Mouse (Mus musculus) megakaryocyte, embryonic 14.5 days (primary cell): ENCODE measurements around the gene Naaladl1. TPM values are rescaled to one million over a fixed set of nuclear protein-coding genes. Genes with fewer than 3 reads are reported as not detected.

ENCODE experiments used
- H3K27me3 ChIP-seq: replicated peaks from 2 replicates; pipeline ENCODE3; 2012; ENCODE audit warnings: inconsistent platforms
- H3K36me3 ChIP-seq: replicated peaks from 2 replicates; pipeline ENCODE3; 2012; ENCODE audit warnings: low read length, inconsistent platforms, mixed read lengths
- H3K4me1 ChIP-seq: 2 replicates; pipeline ENCODE4 v1.6.1; 2012; ENCODE audit warnings: inconsistent platforms
- H3K4me3 ChIP-seq: replicated peaks from 2 replicates; pipeline ENCODE3; 2012; ENCODE audit warnings: moderate library complexity, mild to moderate bottlenecking, inconsistent platforms
- H3K9me3 ChIP-seq: 2 replicates; pipeline ENCODE4 v1.6.1; 2012; ENCODE audit warnings: inconsistent platforms
- FLI1 ChIP-seq: IDR thresholded peaks from 2 replicates; pipeline ENCODE4 v1.6.1; 2012; ENCODE audit warnings: low read length, inconsistent platforms, mixed read lengths
- GATA1 ChIP-seq: IDR thresholded peaks from 3 replicates; pipeline ENCODE4 v1.6.1; 2012; ENCODE audit warnings: mixed read lengths, low read length, inconsistent platforms, borderline replicate concordance
- polyA plus RNA-seq: library from polyadenylated mRNA; stranded (reverse); fragments of >175 nt; gene quantifications from 2 replicates; pipeline ENCODE4 v1.2.3, GENCODE M21; 2012; ENCODE audit warnings: low replicate concordance; ENCODE audit not compliant: insufficient read depth

Gene Naaladl1
- polyA plus RNA-seq, 1 experiment: 0.30 TPM

- no peaks in the 10 kb centered on the region for H3K9me3 ChIP-seq
- TF ChIP-seq FLI1 (no peak), GATA1 (no peak)
- peaks cover 27% of the 10 kb centered on the region for H3K36me3 ChIP-seq
- H3K27me3 ChIP-seq: peaks cover 14% of the 10 kb centered on the region
- peak within 1 kb of the TSS; percentile 100 for H3K4me3 ChIP-seq
- peaks cover 32% of the 10 kb centered on the region for H3K4me1 ChIP-seq
Measured at GRCm38 (mm10) chr19:6140678-6141393, 35.3 kb downstream of the Naaladl1 start, which contains the start of gene Batf2. TSS of gene Batf2 (plus strand) at chr19:6140983.

- TF ChIP-seq GATA1: no peak
- TF ChIP-seq FLI1: no peak
- Histone ChIP-seq H3K9me3 (no peaks in the 10 kb centered on the region), H3K27me3 (peaks cover 18% of the 10 kb centered on the region), H3K4me3 (peak within 1 kb of the TSS; percentile 100), H3K36me3 (peaks cover 22% of the 10 kb centered on the region), H3K4me1 (peaks cover 32% of the 10 kb centered on the region)
Measured at GRCm38 (mm10) chr19:6141394-6141749, 35.8 kb downstream of the Naaladl1 start, which contains the start of gene Arl2. TSS of gene Arl2 (minus strand) at chr19:6141548.

- TF ChIP-seq FLI1: no peak
- TF ChIP-seq GATA1: no peak
- H3K27me3 ChIP-seq: peaks cover 37% of the 10 kb centered on the region
- no peaks in the 10 kb centered on the region for H3K9me3 ChIP-seq
- H3K4me1 ChIP-seq: peaks cover 15% of the 10 kb centered on the region
- H3K36me3 ChIP-seq: no peaks in the 10 kb centered on the region
- no peak overlapping the region for H3K4me3 ChIP-seq
Measured at GRCm38 (mm10) chr19:6144842-6145241, 39.3 kb downstream of the Naaladl1 start.

GRCm38 (mm10) chr19:6155174-6155573 lies 49.6 kb downstream of the Naaladl1 start:
- TF ChIP-seq GATA1 (no peak), FLI1 (no peak)
- H3K9me3 ChIP-seq: peaks cover 20% of the 10 kb centered on the region
- peaks cover 54% of the 10 kb centered on the region for H3K27me3 ChIP-seq
- peaks cover 15% of the 10 kb centered on the region for H3K4me1 ChIP-seq
- no peak overlapping the region for H3K4me3 ChIP-seq
- H3K36me3 ChIP-seq: no peaks in the 10 kb centered on the region

- Histone ChIP-seq H3K4me3 (no peak overlapping the region), H3K27me3 (peaks cover 49% of the 10 kb centered on the region), H3K9me3 (peaks cover 12% of the 10 kb centered on the region), H3K4me1 (peaks cover 15% of the 10 kb centered on the region), H3K36me3 (no peaks in the 10 kb centered on the region)
- TF ChIP-seq GATA1 (no peak), FLI1 (no peak)
Measured at GRCm38 (mm10) chr19:6156372-6156771, 50.8 kb downstream of the Naaladl1 start.

GRCm38 (mm10) chr19:6157220-6157619 lies 51.6 kb downstream of the Naaladl1 start:
- TF ChIP-seq GATA1: no peak
- no peak for TF ChIP-seq FLI1
- peaks cover 50% of the 10 kb centered on the region for H3K27me3 ChIP-seq
- H3K36me3 ChIP-seq: no peaks in the 10 kb centered on the region
- H3K9me3 ChIP-seq: peaks cover 3% of the 10 kb centered on the region
- H3K4me3 ChIP-seq: peak overlapping the region; percentile 82
- H3K4me1 ChIP-seq: peaks cover 15% of the 10 kb centered on the region

GRCm38 (mm10) chr19:6163872-6164547 lies 58.4 kb downstream of the Naaladl1 start:
- Histone ChIP-seq H3K4me3 (peak overlapping the region; percentile 80), H3K27me3 (peaks cover 49% of the 10 kb centered on the region), H3K36me3 (no peaks in the 10 kb centered on the region), H3K4me1 (peaks cover 10% of the 10 kb centered on the region), H3K9me3 (peaks cover 6% of the 10 kb centered on the region)
- TF ChIP-seq FLI1 (no peak), GATA1 (no peak)

Other genes starting within 250 kb of the Naaladl1 start
- 28.5 and 57.6 TPM in 2 replicates for gene Frmd8, start 230.5 kb upstream of the Naaladl1 start, polyA plus RNA-seq
- gene Slc25a45, start 228.0 kb upstream of the Naaladl1 start, polyA plus RNA-seq: 3.6 and 6.9 TPM in 2 replicates
- 0.57 and 1.3 TPM in 2 replicates for gene Tigd3, start 211.6 kb upstream of the Naaladl1 start, polyA plus RNA-seq
- gene Dpf2, start 192.8 kb upstream of the Naaladl1 start, polyA plus RNA-seq: 23.0 and 44.7 TPM in 2 replicates
- gene Cdc42ep2, start 181.0 kb upstream of the Naaladl1 start, polyA plus RNA-seq: 4.4 and 15.7 TPM in 2 replicates
- gene Pola2, start 141.6 kb upstream of the Naaladl1 start, polyA plus RNA-seq: 11.0 and 14.1 TPM in 2 replicates
- gene Slc22a20, start 119.6 kb upstream of the Naaladl1 start, polyA plus RNA-seq: not detected in 2 replicates
- 66.2 and 91.7 TPM in 2 replicates for gene Capn1, start 89.9 kb upstream of the Naaladl1 start, polyA plus RNA-seq
- 129 and 202 TPM in 2 replicates for gene Syvn1, start 59.2 kb upstream of the Naaladl1 start, polyA plus RNA-seq
- gene Mrpl49, start 48.0 kb upstream of the Naaladl1 start, polyA plus RNA-seq: 19.0 and 54.3 TPM in 2 replicates
- gene Fau, start 47.9 kb upstream of the Naaladl1 start, polyA plus RNA-seq: 3,425 and 5,919 TPM in 2 replicates
- gene Znhit2, start 44.6 kb upstream of the Naaladl1 start, polyA plus RNA-seq: 39.7 and 64.8 TPM in 2 replicates
- gene Tm7sf2, start 37.4 kb upstream of the Naaladl1 start, polyA plus RNA-seq: 26.1 and 59.5 TPM in 2 replicates
- 23.5 and 35.2 TPM in 2 replicates for gene Vps51, start 28.6 kb upstream of the Naaladl1 start, polyA plus RNA-seq
- gene Tmem262, start 25.7 kb upstream of the Naaladl1 start, polyA plus RNA-seq: not detected in 2 replicates
- not detected in 2 replicates for gene Gm28374, start 23.5 kb upstream of the Naaladl1 start, polyA plus RNA-seq
- gene Zfpl1, start 20.8 kb upstream of the Naaladl1 start, polyA plus RNA-seq: 88.5 and 121 TPM in 2 replicates
- gene Cdca5, start 20.8 kb upstream of the Naaladl1 start, polyA plus RNA-seq: 2.6 TPM in 1 of 2 replicates, not detected in the other
- gene AC131692.1, start 11.4 kb upstream of the Naaladl1 start, polyA plus RNA-seq: 1.5 and 3.1 TPM in 2 replicates
- 66.7 and 124 TPM in 2 replicates for gene Sac3d1, start 12.9 kb downstream of the Naaladl1 start, polyA plus RNA-seq
- gene Snx15, start 22.5 kb downstream of the Naaladl1 start, polyA plus RNA-seq: 138 and 337 TPM in 2 replicates
- gene Batf2, start 35.2 kb downstream of the Naaladl1 start, polyA plus RNA-seq: 1.7 and 3.7 TPM in 2 replicates
- gene Arl2, start 35.8 kb downstream of the Naaladl1 start, polyA plus RNA-seq: 46.0 and 68.7 TPM in 2 replicates
- gene Majin, start 78.6 kb downstream of the Naaladl1 start, polyA plus RNA-seq: not detected in 2 replicates
- gene Gpha2, start 120.6 kb downstream of the Naaladl1 start, polyA plus RNA-seq: not detected in 2 replicates
- gene Ppp2r5b, start 130.1 kb downstream of the Naaladl1 start, polyA plus RNA-seq: 26.0 and 29.6 TPM in 2 replicates
- gene Atg2a, start 135.9 kb downstream of the Naaladl1 start, polyA plus RNA-seq: 34.7 and 62.6 TPM in 2 replicates
- 474 and 728 TPM in 2 replicates for gene Ehd1, start 170.9 kb downstream of the Naaladl1 start, polyA plus RNA-seq
- gene Cdc42bpg, start 200.7 kb downstream of the Naaladl1 start, polyA plus RNA-seq: 4.8 and 6.6 TPM in 2 replicates
- 70.2 and 174 TPM in 2 replicates for gene Men1, start 229.2 kb downstream of the Naaladl1 start, polyA plus RNA-seq
- 9.3 and 21.8 TPM in 2 replicates for gene Map4k2, start 235.4 kb downstream of the Naaladl1 start, polyA plus RNA-seq